Mouse (Mus musculus): Measurements from ENCODE around the gene Rad50.

DNA sequence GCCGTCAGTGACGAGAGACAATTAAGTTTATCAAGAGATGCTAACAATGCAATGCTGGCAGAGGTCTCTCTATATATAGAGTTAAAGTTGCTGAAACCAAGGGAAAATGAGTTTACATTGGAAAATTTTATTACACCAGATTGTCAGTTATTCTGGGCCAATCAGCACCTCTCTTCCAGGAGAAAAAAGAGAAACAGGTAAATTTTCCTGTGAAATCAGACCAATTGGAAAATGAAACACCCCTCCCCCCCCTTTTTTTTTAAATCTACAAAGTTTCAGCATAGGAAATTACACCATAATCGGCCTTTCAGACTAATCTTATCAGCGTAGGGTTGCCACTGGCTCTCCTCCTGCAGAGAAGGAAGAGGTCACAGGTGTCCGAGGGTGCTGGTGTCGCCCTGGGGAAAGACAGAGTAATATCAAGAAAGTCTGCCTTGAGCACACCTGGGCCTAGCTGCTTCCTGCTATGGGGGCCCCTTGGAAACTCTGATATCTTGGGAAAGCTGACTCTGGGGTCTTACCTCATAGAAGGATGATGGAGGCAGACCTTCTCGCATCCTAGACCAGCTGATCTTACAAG, 88.4 kb downstream of the Rad50 start, which contains the start of gene Il4:
- TF ChIP-seq POLR2A (IDR thresholded peaks at IDR 0.05; ENCODE audit: low read depth, low read length) (no peak), CTCF (IDR thresholded peaks at IDR 0.05; ENCODE audit: extremely low read depth, insufficient read length, insufficient replicate concordance, low read depth, low read length) (no peak)
